Mouse (Mus musculus) embryonic facial prominence, embryonic 14.5 days (tissue): ENCODE measurements at regions not wholly inside any gene's neighbourhood (a gene's known extent, or its start where the extent isn't known, plus 50 kb on each side); places are given as distances from the start of the nearest gene placed in this dataset.

Experiments used
- ATAC-seq: fragments of 200-750 bp; cut with Nextera tagmentation; 2 replicates; pipeline ENCODE4 v1.8.0; 2017; ENCODE audit warnings: low read depth, moderate number of reproducible peaks, moderate TSS enrichment
- DNase-seq: peaks from one replicate; pipeline ENCODE4 v3.0.0-alpha.2; 2015; ENCODE audit warnings: low spot score
- H3K27ac ChIP-seq: fragments of 300-500 bp; sonication (generic); replicated peaks from 2 replicates; pipeline ENCODE4 v1.5.1; 2014; ENCODE audit warnings: low read depth, mild to moderate bottlenecking, low read length, moderate library complexity
- H3K27me3 ChIP-seq: fragments of 300-500 bp; sonication (generic); replicated peaks from 2 replicates; pipeline ENCODE4 v1.6.1; 2014; ENCODE audit warnings: low read length; ENCODE audit not compliant: control insufficient read depth, insufficient read depth
- H3K36me3 ChIP-seq: fragments of 300-500 bp; sonication (generic); 2 replicates; pipeline ENCODE4 v1.6.1; 2014; ENCODE audit warnings: low read length, mixed read lengths; ENCODE audit not compliant: control insufficient read depth, insufficient read depth
- H3K4me1 ChIP-seq: fragments of 300-500 bp; sonication (generic); 2 replicates; pipeline ENCODE4 v1.6.1; 2014; ENCODE audit warnings: antibody characterized with exemption, low read length; ENCODE audit not compliant: control insufficient read depth, insufficient read depth
- H3K4me2 ChIP-seq: fragments of 300-500 bp; sonication (generic); 2 replicates; pipeline ENCODE4 v1.6.1; 2014; ENCODE audit warnings: low read depth, mild to moderate bottlenecking, low read length, moderate library complexity, mixed read lengths
- H3K4me3 ChIP-seq: fragments of 300-500 bp; sonication (generic); 2 replicates; pipeline ENCODE4 v1.5.1; 2014; ENCODE audit warnings: low read depth, mild to moderate bottlenecking, low read length
- H3K9ac ChIP-seq: fragments of 300-500 bp; sonication (generic); 2 replicates; pipeline ENCODE4 v1.6.1; 2014; ENCODE audit warnings: low read depth, mild to moderate bottlenecking, low read length, moderate library complexity, mixed read lengths
- H3K9me3 ChIP-seq: fragments of 300-500 bp; sonication (generic); 2 replicates; pipeline ENCODE4 v1.6.1; 2016; ENCODE audit warnings: low read length; ENCODE audit not compliant: control insufficient read depth
- WGBS: fragments of 180-500 bp; shearing (Covaris S2); extraction: QIAGEN DNeasy Blood & Tissue Kit; methylation state at CpG from one replicate; pipeline ENCODE4 v1.1.7; 2014; 5-methylcytosine and 5-hydroxymethylcytosine counted together

- H3K27ac ChIP-seq: no peak overlapping the region
- no peak overlapping the region for H3K9ac ChIP-seq
- 79% methylated on average over 8 of the region's 8 CpGs for WGBS
- no peak for ATAC-seq
- DNase-seq: no peak
- H3K4me1 ChIP-seq: no peaks in the 10 kb centered on the region
- H3K9me3 ChIP-seq: no peaks in the 10 kb centered on the region
- H3K36me3 ChIP-seq: no peaks in the 10 kb centered on the region
- H3K4me3 ChIP-seq: no peak overlapping the region
- no peaks in the 10 kb centered on the region for H3K27me3 ChIP-seq
- no peak overlapping the region for H3K4me2 ChIP-seq
Observed at GRCm38 (mm10) chr17:77819698-77820097, 380.4 kb upstream of the Crim1 start.

GRCm38 (mm10) chr17:77843949-77844348 is 356.1 kb upstream of the Crim1 start:
- no peaks in the 10 kb centered on the region for H3K27me3 ChIP-seq
- H3K9me3 ChIP-seq: no peaks in the 10 kb centered on the region
- DNase-seq (no peak), ATAC-seq (peak; percentile 82; the same call in 1 of the 2 replicates)
- H3K4me2 ChIP-seq: no peak overlapping the region
- H3K36me3 ChIP-seq: no peaks in the 10 kb centered on the region
- no peak overlapping the region for H3K4me3 ChIP-seq
- no peak overlapping the region for H3K9ac ChIP-seq
- 81% methylated on average over 3 of the region's 3 CpGs for WGBS
- H3K4me1 ChIP-seq: no peaks in the 10 kb centered on the region
- no peak overlapping the region for H3K27ac ChIP-seq

- no peak overlapping the region for H3K4me3 ChIP-seq
- H3K9ac ChIP-seq: no peak overlapping the region
- no peak overlapping the region for H3K27ac ChIP-seq
- 83% methylated on average over 3 of the region's 3 CpGs for WGBS
- H3K4me1 ChIP-seq: no peaks in the 10 kb centered on the region
- H3K27me3 ChIP-seq: no peaks in the 10 kb centered on the region
- no peak overlapping the region for H3K4me2 ChIP-seq
- no peaks in the 10 kb centered on the region for H3K9me3 ChIP-seq
- DNase-seq (no peak), ATAC-seq (no peak)
- no peaks in the 10 kb centered on the region for H3K36me3 ChIP-seq
Observed at GRCm38 (mm10) chr17:77874497-77874896, 325.6 kb upstream of the Crim1 start.

- Histone ChIP-seq H3K9ac (no peak overlapping the region), H3K4me3 (no peak overlapping the region), H3K4me2 (no peak overlapping the region), H3K27me3 (no peaks in the 10 kb centered on the region), H3K9me3 (no peaks in the 10 kb centered on the region), H3K36me3 (no peaks in the 10 kb centered on the region), H3K27ac (no peak overlapping the region), H3K4me1 (no peaks in the 10 kb centered on the region)
- no peak for DNase-seq
- 35% methylated on average over 2 of the region's 2 CpGs for WGBS
- ATAC-seq: no peak
Observed at GRCm38 (mm10) chr17:77877016-77877415, 323.0 kb upstream of the Crim1 start.

GRCm38 (mm10) chr17:77885150-77885549 is 314.9 kb upstream of the Crim1 start:
- Histone ChIP-seq H3K36me3 (no peaks in the 10 kb centered on the region), H3K4me3 (no peak overlapping the region), H3K4me1 (no peaks in the 10 kb centered on the region), H3K9me3 (no peaks in the 10 kb centered on the region), H3K4me2 (no peak overlapping the region), H3K27ac (no peak overlapping the region), H3K9ac (no peak overlapping the region), H3K27me3 (no peaks in the 10 kb centered on the region)
- no peak for ATAC-seq
- 63% methylated on average over 2 of the region's 2 CpGs for WGBS
- DNase-seq: no peak

- Histone ChIP-seq H3K36me3 (no peaks in the 10 kb centered on the region), H3K9ac (no peak overlapping the region), H3K9me3 (no peaks in the 10 kb centered on the region), H3K27me3 (no peaks in the 10 kb centered on the region), H3K4me1 (no peaks in the 10 kb centered on the region), H3K4me2 (no peak overlapping the region), H3K27ac (no peak overlapping the region), H3K4me3 (no peak overlapping the region)
- ATAC-seq: no peak
- 50% methylated on average over 2 of the region's 2 CpGs for WGBS
- peak; percentile 36 for DNase-seq
Observed at GRCm38 (mm10) chr17:77889147-77889546, 310.9 kb upstream of the Crim1 start.

GRCm38 (mm10) chr17:77904412-77904811 is 295.6 kb upstream of the Crim1 start:
- ATAC-seq: no peak
- Histone ChIP-seq H3K9ac (no peak overlapping the region), H3K4me2 (no peak overlapping the region), H3K36me3 (no peaks in the 10 kb centered on the region), H3K9me3 (no peaks in the 10 kb centered on the region), H3K4me3 (no peak overlapping the region), H3K4me1 (no peaks in the 10 kb centered on the region), H3K27ac (no peak overlapping the region), H3K27me3 (no peaks in the 10 kb centered on the region)
- no peak for DNase-seq
- 85% methylated on average over 3 of the region's 3 CpGs for WGBS

- Histone ChIP-seq H3K4me3 (no peak overlapping the region), H3K4me2 (no peak overlapping the region), H3K27me3 (no peaks in the 10 kb centered on the region), H3K4me1 (no peaks in the 10 kb centered on the region), H3K9me3 (no peaks in the 10 kb centered on the region), H3K27ac (no peak overlapping the region), H3K36me3 (no peaks in the 10 kb centered on the region), H3K9ac (no peak overlapping the region)
- DNase-seq: no peak
- 77% methylated on average over 4 of the region's 4 CpGs for WGBS
- ATAC-seq: no peak
Observed at GRCm38 (mm10) chr17:77913962-77914450, 286.0 kb upstream of the Crim1 start.

- Histone ChIP-seq H3K27ac (no peak overlapping the region), H3K9ac (no peak overlapping the region), H3K4me1 (no peaks in the 10 kb centered on the region), H3K9me3 (no peaks in the 10 kb centered on the region), H3K36me3 (no peaks in the 10 kb centered on the region), H3K4me2 (no peak overlapping the region), H3K4me3 (no peak overlapping the region), H3K27me3 (no peaks in the 10 kb centered on the region)
- 71% methylated on average over 3 of the region's 3 CpGs for WGBS
- ATAC-seq (no peak), DNase-seq (no peak)
Observed at GRCm38 (mm10) chr17:77930253-77930652, 269.8 kb upstream of the Crim1 start.
